Mouse (Mus musculus) CH12.LX (cell line): ENCODE measurements around the gene Zfp53.
"Not testable (repeated sequence)": the region's sequence is repeated elsewhere in the genome, so short reads cannot be mapped to it uniquely, and the experiment has no call there.

Experiments
- CTCF ChIP-seq, 2 experiments: IDR thresholded peaks in 1 of 2; conservative IDR thresholded peaks in 1 of 2; 2 replicates each; pipeline ENCODE4 v1.5.1; 2011 to 2012; ENCODE audit warnings: low read depth in 2 of 2, low read length in 2 of 2, improper control_type of control experiment in 1 of 2, inconsistent platforms in 1 of 2, mild to moderate bottlenecking in 1 of 2, moderate library complexity in 1 of 2
- EP300 ChIP-seq: IDR thresholded peaks from 2 replicates; pipeline ENCODE4 v1.6.1; 2011; ENCODE audit warnings: low read length, improper control_type of control experiment
- UBTF ChIP-seq: IDR thresholded peaks from 2 replicates; pipeline ENCODE4 v1.6.1; 2012; ENCODE audit warnings: low read depth, mild to moderate bottlenecking, inconsistent platforms, low read length, improper control_type of control experiment, moderate library complexity
- ZC3H11A ChIP-seq: IDR thresholded peaks from 2 replicates; pipeline ENCODE4 v1.6.1; 2012; ENCODE audit warnings: low read depth, mild to moderate bottlenecking, inconsistent platforms, low read length, improper control_type of control experiment

GRCm38 (mm10) chr17:21475290-21475689 is 13.5 kb upstream of the Zfp53 start:
- not testable (repeated sequence) for TF ChIP-seq CTCF (conservative IDR thresholded peaks at IDR 0.05 in 1 of 2, IDR thresholded peaks at IDR 0.05 in 1 of 2; ENCODE audit: low read depth in 2 of 2, low read length in 2 of 2); EP300; ZC3H11A; UBTF
